Mouse (Mus musculus): ENCODE measurements at regions not wholly inside any gene's neighbourhood (a gene's known extent, or its start where the extent isn't known, plus 50 kb on each side); places are given as distances from the start of the nearest gene placed in this dataset.
A peak's percentile ranks its signal among the peaks of the same experiment; 100 is the strongest.

GRCm38 (mm10) chr8:41831713-41832112 lies 414.8 kb upstream of the Frg1 start:
- H3K36me3 ChIP-seq (ENCODE audit: control insufficient read depth, insufficient read depth, low read length) = no peaks in the 10 kb centered on the region
- no peaks in the 10 kb centered on the region for H3K27me3 ChIP-seq (ENCODE audit: control insufficient read depth, insufficient read depth, low read length)
- no peak for ATAC-seq (ENCODE audit: insufficient number of reproducible peaks, insufficient read depth, low FRiP score, low read depth)
- no peak overlapping the region for H3K9ac ChIP-seq (ENCODE audit: low read length)
- no peak overlapping the region for H3K27ac ChIP-seq (replicated peaks in 1 of 2; ENCODE audit: control insufficient read depth in 1 of 2, insufficient read depth in 1 of 2, low read depth in 2 of 2, low read length in 2 of 2)
- H3K4me1 ChIP-seq (ENCODE audit: control insufficient read depth in 2 of 2, insufficient read depth in 2 of 2, low read length in 2 of 2) = peaks cover 2% of the 10 kb centered on the region in 2 experiments; a peak in 3 of 4 replicates
- no peak overlapping the region for H3K4me2 ChIP-seq (ENCODE audit: low read length)
- H3K4me3 ChIP-seq (ENCODE audit: control insufficient read depth in 1 of 2, insufficient read depth in 1 of 2, low read depth in 1 of 2, low read length in 2 of 2) = no peak overlapping the region
- H3K9me3 ChIP-seq (ENCODE audit: control insufficient read depth, low read length) = 0 out of 2 replicates have a peak, but pooled peaks cover 3% of the 10 kb centered on the region
- WGBS = 72% methylated on average over 4 of the region's 4 CpGs

DNA sequence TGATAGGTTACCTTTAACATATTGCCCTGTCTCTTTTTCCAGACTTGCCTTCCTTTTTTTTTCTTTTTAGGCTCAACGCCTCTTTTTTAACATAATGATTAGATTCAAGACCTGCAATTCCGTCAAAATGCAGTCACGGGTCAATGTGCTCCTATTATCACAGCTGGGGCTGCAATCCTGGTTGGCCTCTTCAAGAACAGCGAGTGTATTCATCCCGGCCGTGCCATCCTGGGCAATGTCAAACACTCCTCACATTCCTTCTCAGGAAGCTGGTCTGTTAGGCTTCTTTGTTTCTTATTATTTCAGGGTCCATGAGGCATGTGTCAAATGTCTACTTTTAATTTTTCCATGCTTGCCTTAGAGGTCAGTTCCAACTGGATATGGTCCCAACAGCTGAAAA lies 413.5 kb upstream of the Frg1 start:
- Histone ChIP-seq H3K4me2 (ENCODE audit: low read length) (peak overlapping the region; percentile 35), H3K27me3 (ENCODE audit: control insufficient read depth, insufficient read depth, low read length) (no peaks in the 10 kb centered on the region), H3K4me3 (ENCODE audit: control insufficient read depth in 1 of 2, insufficient read depth in 1 of 2, low read depth in 1 of 2, low read length in 2 of 2) (no peak overlapping the region), H3K9me3 (ENCODE audit: control insufficient read depth, low read length) (no peaks in the 10 kb centered on the region), H3K36me3 (ENCODE audit: control insufficient read depth, insufficient read depth, low read length) (no peaks in the 10 kb centered on the region), H3K4me1 (ENCODE audit: control insufficient read depth in 2 of 2, insufficient read depth in 2 of 2, low read length in 2 of 2) (peaks cover 2% of the 10 kb centered on the region in 2 experiments; a peak in 3 of 4 replicates), H3K9ac (ENCODE audit: low read length) (no peak overlapping the region), H3K27ac (replicated peaks in 1 of 2; ENCODE audit: control insufficient read depth in 1 of 2, insufficient read depth in 1 of 2, low read depth in 2 of 2, low read length in 2 of 2) (no peak overlapping the region; a peak in 1 of 4 replicates)
- WGBS = 29% methylated on average over 6 of the region's 6 CpGs
- ATAC-seq (ENCODE audit: insufficient number of reproducible peaks, insufficient read depth, low FRiP score, low read depth) = peak; percentile 69

DNA sequence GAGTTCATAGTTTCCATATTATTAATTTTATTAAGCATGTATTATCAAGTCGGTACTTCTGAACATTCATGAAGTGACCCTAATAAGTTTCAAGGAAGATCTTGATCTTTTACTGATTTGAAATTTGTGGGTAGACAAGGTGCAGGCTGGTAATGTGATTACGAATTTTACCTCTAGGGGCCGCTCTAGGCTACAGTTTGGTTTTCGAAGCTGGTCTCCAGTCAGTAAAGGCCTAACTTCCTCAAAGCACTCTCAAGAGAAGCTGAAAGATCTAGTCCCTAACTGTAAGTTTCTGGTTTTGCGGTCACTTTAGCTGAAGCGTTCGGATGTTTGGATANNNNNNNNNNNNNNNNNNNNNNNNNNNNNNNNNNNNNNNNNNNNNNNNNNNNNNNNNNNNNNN lies 408.1 kb upstream of the Frg1 start:
- Histone ChIP-seq H3K4me2 (ENCODE audit: low read length) (no peak overlapping the region), H3K4me1 (ENCODE audit: control insufficient read depth in 2 of 2, insufficient read depth in 2 of 2, low read length in 2 of 2) (peaks cover 2% of the 10 kb centered on the region in 2 experiments; a peak in 2 of 4 replicates), H3K36me3 (ENCODE audit: control insufficient read depth, insufficient read depth, low read length) (no peaks in the 10 kb centered on the region), H3K9me3 (ENCODE audit: control insufficient read depth, low read length) (no peaks in the 10 kb centered on the region), H3K27me3 (ENCODE audit: control insufficient read depth, insufficient read depth, low read length) (no peaks in the 10 kb centered on the region), H3K27ac (replicated peaks in 1 of 2; ENCODE audit: control insufficient read depth in 1 of 2, insufficient read depth in 1 of 2, low read depth in 2 of 2, low read length in 2 of 2) (no peak overlapping the region), H3K4me3 (ENCODE audit: control insufficient read depth in 1 of 2, insufficient read depth in 1 of 2, low read depth in 1 of 2, low read length in 2 of 2) (no peak overlapping the region), H3K9ac (ENCODE audit: low read length) (no peak overlapping the region)
- no peak for ATAC-seq (ENCODE audit: insufficient number of reproducible peaks, insufficient read depth, low FRiP score, low read depth)
- WGBS = 20% methylated on average over 7 of the region's 7 CpGs

DNA sequence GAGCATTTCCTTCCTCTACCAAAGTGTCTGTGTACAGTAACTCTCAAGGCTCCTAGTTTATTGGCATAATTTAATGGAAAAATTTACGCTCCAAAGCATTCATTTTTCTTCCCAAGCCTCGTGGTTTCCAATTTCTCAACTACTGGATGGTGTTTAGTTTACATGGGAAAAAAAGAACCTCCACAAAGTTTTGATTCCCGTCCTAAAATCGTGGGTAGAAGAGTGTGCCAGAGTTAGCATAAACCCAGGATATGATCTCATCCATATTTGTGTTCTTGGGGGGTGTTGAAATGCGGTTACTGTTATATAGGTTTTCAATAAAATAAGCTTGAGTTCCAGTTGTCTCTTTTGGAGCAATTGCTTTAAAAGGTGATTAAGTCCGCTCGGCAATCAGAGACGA lies 406.2 kb upstream of the Frg1 start:
- no peaks in the 10 kb centered on the region for H3K36me3 ChIP-seq (ENCODE audit: control insufficient read depth, insufficient read depth, low read length)
- no peaks in the 10 kb centered on the region for H3K9me3 ChIP-seq (ENCODE audit: control insufficient read depth, low read length)
- no peak overlapping the region for H3K9ac ChIP-seq (ENCODE audit: low read length)
- no peaks in the 10 kb centered on the region for H3K27me3 ChIP-seq (ENCODE audit: control insufficient read depth, insufficient read depth, low read length)
- no peak for ATAC-seq (ENCODE audit: insufficient number of reproducible peaks, insufficient read depth, low FRiP score, low read depth)
- H3K4me2 ChIP-seq (ENCODE audit: low read length) = no peak overlapping the region
- no peak overlapping the region for H3K4me3 ChIP-seq (ENCODE audit: control insufficient read depth in 1 of 2, insufficient read depth in 1 of 2, low read depth in 1 of 2, low read length in 2 of 2)
- whole genome bisulfite sequencing = 73% methylated on average over 8 of the region's 8 CpGs
- no peak overlapping the region; a peak in 1 of 4 replicates for H3K27ac ChIP-seq (replicated peaks in 1 of 2; ENCODE audit: control insufficient read depth in 1 of 2, insufficient read depth in 1 of 2, low read depth in 2 of 2, low read length in 2 of 2)
- peaks cover 2% of the 10 kb centered on the region in 2 experiments; a peak in 2 of 4 replicates for H3K4me1 ChIP-seq (ENCODE audit: control insufficient read depth in 2 of 2, insufficient read depth in 2 of 2, low read length in 2 of 2)

GRCm38 (mm10) chr8:41821676-41822075 lies 404.8 kb upstream of the Frg1 start:
- Histone ChIP-seq H3K4me2 (ENCODE audit: low read length) (no peak overlapping the region), H3K4me3 (ENCODE audit: control insufficient read depth in 1 of 2, insufficient read depth in 1 of 2, low read depth in 1 of 2, low read length in 2 of 2) (no peak overlapping the region), H3K4me1 (ENCODE audit: control insufficient read depth in 2 of 2, insufficient read depth in 2 of 2, low read length in 2 of 2) (no peaks in the 10 kb centered on the region), H3K9ac (ENCODE audit: low read length) (no peak overlapping the region), H3K9me3 (ENCODE audit: control insufficient read depth, low read length) (no peaks in the 10 kb centered on the region), H3K27ac (replicated peaks in 1 of 2; ENCODE audit: control insufficient read depth in 1 of 2, insufficient read depth in 1 of 2, low read depth in 2 of 2, low read length in 2 of 2) (no peak overlapping the region), H3K36me3 (ENCODE audit: control insufficient read depth, insufficient read depth, low read length) (no peaks in the 10 kb centered on the region), H3K27me3 (ENCODE audit: control insufficient read depth, insufficient read depth, low read length) (no peaks in the 10 kb centered on the region)
- 88% methylated on average over 5 of the region's 5 CpGs for WGBS
- no peak for ATAC-seq (ENCODE audit: insufficient number of reproducible peaks, insufficient read depth, low FRiP score, low read depth)

DNA sequence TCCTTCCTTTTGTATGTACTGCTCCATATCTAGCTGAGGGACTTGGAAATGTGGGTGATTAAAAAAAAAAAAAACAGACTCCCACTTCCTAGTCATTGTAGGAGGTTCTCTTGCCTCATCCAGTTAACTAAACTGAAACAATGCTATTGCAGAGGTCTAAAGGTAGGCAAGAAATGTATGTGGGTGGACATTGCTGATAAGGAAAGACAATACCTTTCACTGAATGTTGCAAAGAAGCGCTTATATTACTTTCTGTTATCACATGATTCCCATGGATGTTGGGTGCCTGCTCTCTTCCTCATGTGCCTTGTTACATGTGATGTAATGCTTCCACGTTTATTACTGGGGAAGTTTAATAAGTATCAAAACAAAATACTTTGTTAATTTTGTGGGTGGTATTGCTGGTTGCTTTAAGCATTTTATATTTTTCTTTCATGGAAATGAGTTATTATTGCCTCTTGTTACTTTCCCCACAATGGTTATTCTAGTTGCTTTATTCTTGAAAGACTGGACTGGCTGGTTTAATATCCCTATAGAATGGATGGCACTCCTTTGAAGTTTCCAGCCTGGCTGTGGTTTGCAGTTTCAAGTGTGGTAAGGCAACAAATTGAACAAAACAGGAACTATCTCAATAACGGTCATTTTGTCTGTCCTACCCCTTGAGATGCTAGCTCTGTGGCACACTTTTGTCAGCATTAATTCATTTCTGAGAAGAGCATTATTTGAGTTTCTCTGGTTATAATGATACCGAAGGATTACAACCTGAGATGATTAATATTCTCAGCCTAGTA lies 403.9 kb upstream of the Frg1 start:
- Histone ChIP-seq H3K36me3 (ENCODE audit: control insufficient read depth, insufficient read depth, low read length) (no peaks in the 10 kb centered on the region), H3K4me1 (ENCODE audit: control insufficient read depth in 2 of 2, insufficient read depth in 2 of 2, low read length in 2 of 2) (no peaks in the 10 kb centered on the region), H3K4me3 (ENCODE audit: control insufficient read depth in 1 of 2, insufficient read depth in 1 of 2, low read depth in 1 of 2, low read length in 2 of 2) (no peak overlapping the region), H3K9me3 (ENCODE audit: control insufficient read depth, low read length) (no peaks in the 10 kb centered on the region), H3K9ac (ENCODE audit: low read length) (no peak overlapping the region), H3K4me2 (ENCODE audit: low read length) (no peak overlapping the region), H3K27me3 (ENCODE audit: control insufficient read depth, insufficient read depth, low read length) (no peaks in the 10 kb centered on the region), H3K27ac (replicated peaks in 1 of 2; ENCODE audit: control insufficient read depth in 1 of 2, insufficient read depth in 1 of 2, low read depth in 2 of 2, low read length in 2 of 2) (no peak overlapping the region)
- ATAC-seq (ENCODE audit: insufficient number of reproducible peaks, insufficient read depth, low FRiP score, low read depth) = no peak
- 80% methylated on average over 4 of the region's 4 CpGs for WGBS

DNA sequence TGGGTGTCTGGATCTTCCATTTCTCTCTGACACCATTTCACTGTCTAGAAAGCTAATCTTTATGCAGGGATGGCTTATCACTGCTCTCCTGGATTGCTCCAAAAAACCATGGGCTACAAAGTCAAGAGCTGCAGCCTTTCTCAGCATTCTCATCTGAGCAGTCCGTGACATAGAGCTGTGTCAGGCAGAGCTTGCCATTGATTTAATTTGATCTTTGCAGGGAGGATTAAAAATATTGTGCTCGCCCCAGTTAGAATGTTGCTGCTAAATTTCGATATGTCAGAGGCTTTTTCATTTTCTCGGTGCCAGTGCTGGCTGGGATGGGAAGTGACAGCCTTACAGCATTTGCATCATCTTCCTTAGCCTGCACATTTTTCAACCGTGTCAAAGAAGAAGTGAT lies 401.7 kb upstream of the Frg1 start:
- no peaks in the 10 kb centered on the region for H3K4me1 ChIP-seq (ENCODE audit: control insufficient read depth in 2 of 2, insufficient read depth in 2 of 2, low read length in 2 of 2)
- no peak overlapping the region for H3K9ac ChIP-seq (ENCODE audit: low read length)
- no peak overlapping the region for H3K4me2 ChIP-seq (ENCODE audit: low read length)
- no peaks in the 10 kb centered on the region for H3K9me3 ChIP-seq (ENCODE audit: control insufficient read depth, low read length)
- H3K36me3 ChIP-seq (ENCODE audit: control insufficient read depth, insufficient read depth, low read length) = no peaks in the 10 kb centered on the region
- H3K4me3 ChIP-seq (ENCODE audit: control insufficient read depth in 1 of 2, insufficient read depth in 1 of 2, low read depth in 1 of 2, low read length in 2 of 2) = no peak overlapping the region
- H3K27me3 ChIP-seq (ENCODE audit: control insufficient read depth, insufficient read depth, low read length) = no peaks in the 10 kb centered on the region
- 72% methylated on average over 5 of the region's 5 CpGs for WGBS
- H3K27ac ChIP-seq (replicated peaks in 1 of 2; ENCODE audit: control insufficient read depth in 1 of 2, insufficient read depth in 1 of 2, low read depth in 2 of 2, low read length in 2 of 2) = no peak overlapping the region
- no peak for ATAC-seq (ENCODE audit: insufficient number of reproducible peaks, insufficient read depth, low FRiP score, low read depth)

- no peaks in the 10 kb centered on the region for H3K36me3 ChIP-seq (ENCODE audit: control insufficient read depth, insufficient read depth, low read length)
- H3K4me1 ChIP-seq (ENCODE audit: control insufficient read depth in 2 of 2, insufficient read depth in 2 of 2, low read length in 2 of 2) = no peaks in the 10 kb centered on the region
- no peak overlapping the region for H3K27ac ChIP-seq (replicated peaks in 1 of 2; ENCODE audit: control insufficient read depth in 1 of 2, insufficient read depth in 1 of 2, low read depth in 2 of 2, low read length in 2 of 2)
- no peaks in the 10 kb centered on the region for H3K27me3 ChIP-seq (ENCODE audit: control insufficient read depth, insufficient read depth, low read length)
- no peaks in the 10 kb centered on the region for H3K9me3 ChIP-seq (ENCODE audit: control insufficient read depth, low read length)
- WGBS = 74% methylated on average over 1 of the region's 1 CpGs
- H3K9ac ChIP-seq (ENCODE audit: low read length) = no peak overlapping the region
- no peak overlapping the region for H3K4me3 ChIP-seq (ENCODE audit: control insufficient read depth in 1 of 2, insufficient read depth in 1 of 2, low read depth in 1 of 2, low read length in 2 of 2)
- no peak for ATAC-seq (ENCODE audit: insufficient number of reproducible peaks, insufficient read depth, low FRiP score, low read depth)
- no peak overlapping the region for H3K4me2 ChIP-seq (ENCODE audit: low read length)
These were observed 401.2 kb upstream of the Frg1 start for GRCm38 (mm10) chr8:41818079-41818478.

Data from heart, embryonic 14.5 days (tissue).